Mouse (Mus musculus): ENCODE data around the gene Galnt6.

- TF ChIP-seq CTCF (IDR thresholded peaks at IDR 0.05; ENCODE audit: low read depth), result no peak
- no peak for TF ChIP-seq EP300 (IDR thresholded peaks at IDR 0.05; ENCODE audit: low read depth)
These were observed 14.7 kb downstream of the Galnt6 start for GRCm38 (mm10) chr15:100714470-100714869.

Data from liver, postnatal 0 days (tissue).